Mouse (Mus musculus) thymus, adult 2 months (tissue): ENCODE measurements around the gene Cbln1.

Experiments
- CTCF ChIP-seq: fragments of 200-500 bp; IDR thresholded peaks from 2 replicates; pipeline ENCODE4 v1.5.1; 2012; ENCODE audit warnings: mild to moderate bottlenecking, control low read depth, low read length, moderate library complexity, borderline replicate concordance; ENCODE audit not compliant: control insufficient read depth, poor library complexity, insufficient read depth; ENCODE audit errors: extremely low read depth
- POLR2A ChIP-seq: fragments of 200-500 bp; IDR thresholded peaks from 2 replicates; pipeline ENCODE4 v1.6.1; 2012; ENCODE audit warnings: mild to moderate bottlenecking, low read length, control low read depth, moderate library complexity; ENCODE audit not compliant: control insufficient read depth, poor library complexity, insufficient read depth; ENCODE audit errors: extremely low read depth

DNA sequence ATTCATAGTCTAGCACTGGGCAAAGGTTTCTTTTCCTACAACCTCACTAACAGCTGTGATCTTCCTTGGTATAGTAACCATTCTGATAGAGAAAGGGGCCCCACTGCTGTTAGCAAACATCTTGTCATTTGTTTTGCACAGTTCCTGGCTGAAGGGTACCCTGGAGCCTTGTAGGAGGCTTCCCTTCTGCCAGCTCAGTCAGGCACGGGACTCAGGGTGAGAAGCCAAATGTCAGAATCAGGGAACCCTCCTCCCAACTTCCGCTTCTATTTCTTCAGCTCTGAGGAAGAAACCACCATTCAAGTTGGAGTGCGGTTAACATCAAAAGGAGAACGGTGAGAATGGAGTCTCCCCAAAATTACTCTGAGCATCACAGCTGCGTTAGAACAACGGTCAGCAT is 30.3 kb upstream of the Cbln1 start:
- TF ChIP-seq POLR2A (no peak), CTCF (no peak)
